ENCODE assay signal across 20 mouse cellular contexts in genomic region chr10:67468724-67469123, GRCm38 (mm10).
DNase-seq lines count a peak whose midpoint lies in the region; ATAC-seq lines count a peak whose summit lies in the region.
"Had no signal": no experiment of that assay in that cellular context is flagged by ENCODE, and none has a peak within 500 bp of the region (broad histone marks: within the 10 kb centered on the region; RNA-seq: fewer than 3 reads in every experiment).

No protein-coding gene starts in this region.

- peak overlapping the region; percentile 19; the same call in 1 of the 2 replicates for H3K4me2 ChIP-seq in heart, embryonic 11.5 days
- H3K4me2 ChIP-seq in hindbrain, embryonic 15.5 days = no peak overlapping the region
- H3K4me2 ChIP-seq: limb, embryonic 15.5 days had no signal

- H3K36me3 ChIP-seq in heart, embryonic 11.5 days (ENCODE audit: control insufficient read depth, insufficient read depth, low read length) = no peaks in the 10 kb centered on the region
- no peaks in the 10 kb centered on the region for H3K36me3 ChIP-seq in hindbrain, embryonic 15.5 days
- H3K36me3 ChIP-seq: limb, embryonic 15.5 days had no signal

- no peak for DNase-seq in heart, postnatal 14 days
- DNase-seq in retina, postnatal 1 day = peak; percentile 34
- no peak for DNase-seq in retina, embryonic 14.5 days (ENCODE audit: low spot score)
- DNase-seq in urinary bladder, postnatal 4 days (ENCODE audit: low spot score in 2 of 2) = no peak
- DNase-seq in layer of hippocampus, postnatal 14 days (ENCODE audit: low spot score in 2 of 2) = no peak
- DNase-seq: adrenal gland, postnatal 14 days; cerebellum, adult 9-10 months; heart, postnatal 10 days; kidney, postnatal 4 days; layer of hippocampus, postnatal 36 days; liver, postnatal 0 days; lung, postnatal 14 days; thymus, adult 18-20 months had no signal

- intact Hi-C loops in heart, postnatal 14 days (cut with DNase I) = no loop called here

- no peak for ATAC-seq in heart, embryonic 11.5 days (replicated peaks; ENCODE audit: insufficient number of reproducible peaks, low FRiP score, low TSS enrichment)
- peak; percentile 19 for ATAC-seq in hindbrain, embryonic 15.5 days (ENCODE audit: low FRiP score, low read depth)
- ATAC-seq: activated CD4-positive, CD25-positive, alpha-beta regulatory T cell, adult 4 months; liver, postnatal 0 days; Patski had no signal

- H3K4me1 ChIP-seq in heart, embryonic 11.5 days (ENCODE audit: control insufficient read depth, insufficient read depth, low read length) = no peaks in the 10 kb centered on the region
- 0 out of 2 replicates have a peak, but pooled peaks cover 4% of the 10 kb centered on the region for H3K4me1 ChIP-seq in hindbrain, embryonic 15.5 days (replicated peaks)
- H3K4me1 ChIP-seq: megakaryocyte, embryonic 14.5 days had no signal

- H3K4me3 ChIP-seq in heart, embryonic 11.5 days (ENCODE audit: low read depth, low read length) = no peak overlapping the region
- no peak overlapping the region for H3K4me3 ChIP-seq in hindbrain, embryonic 15.5 days
- H3K4me3 ChIP-seq: limb, embryonic 15.5 days; megakaryocyte, embryonic 14.5 days; myocyte had no signal

- 33% methylated on average over 8 of the region's 8 CpGs for WGBS in heart, embryonic 11.5 days (ENCODE audit: insufficient replicate concordance)
- 37% methylated on average over 8 of the region's 8 CpGs for WGBS in hindbrain, embryonic 15.5 days

- no peak overlapping the region for H3K9ac ChIP-seq in heart, embryonic 11.5 days (ENCODE audit: low read depth, low read length)
- H3K9ac ChIP-seq in hindbrain, embryonic 15.5 days = no peak overlapping the region
- H3K9ac ChIP-seq: limb, embryonic 15.5 days; liver, postnatal 0 days had no signal

- H3K27ac ChIP-seq in heart, embryonic 11.5 days (ENCODE audit: low read depth, low read length) = no peak overlapping the region
- H3K27ac ChIP-seq in hindbrain, embryonic 15.5 days (replicated peaks) = no peak overlapping the region
- H3K27ac ChIP-seq: limb, embryonic 15.5 days had no signal

- H3K9me3 ChIP-seq in heart, embryonic 11.5 days (replicated peaks; ENCODE audit: control insufficient read depth, low read length) = no peaks in the 10 kb centered on the region
- no peaks in the 10 kb centered on the region for H3K9me3 ChIP-seq in hindbrain, embryonic 15.5 days
- H3K9me3 ChIP-seq: limb, embryonic 15.5 days had no signal

- H3K27me3 ChIP-seq in heart, embryonic 11.5 days (ENCODE audit: control insufficient read depth, insufficient read depth, low read length) = no peaks in the 10 kb centered on the region
- H3K27me3 ChIP-seq in hindbrain, embryonic 15.5 days = no peaks in the 10 kb centered on the region
- H3K27me3 ChIP-seq: limb, embryonic 15.5 days; megakaryocyte, embryonic 14.5 days; Patski had no signal
